Mouse (Mus musculus) lung, adult 2 months (tissue): ENCODE data around the gene Fxyd6. TPM values are rescaled to one million over a fixed set of nuclear protein-coding genes. Genes with fewer than 3 reads are reported as not detected.

Experiments used
- DNase-seq: peaks from one replicate; pipeline ENCODE4 v3.0.0; 2022
- H3K4me1 ChIP-seq: fragments of 200-500 bp; 2 replicates; pipeline ENCODE4 v1.6.1; 2011; ENCODE audit warnings: low read length; ENCODE audit not compliant: control insufficient read depth, insufficient read depth
- H3K4me3 ChIP-seq: fragments of 200-500 bp; replicated peaks from 2 replicates; pipeline ENCODE3; 2011; ENCODE audit warnings: low read depth, mild to moderate bottlenecking, control low read depth, low read length; ENCODE audit errors: extremely low read depth
- CTCF ChIP-seq: fragments of 200-500 bp; IDR thresholded peaks from 2 replicates; pipeline ENCODE4 v1.5.1; 2011; ENCODE audit warnings: mild to moderate bottlenecking, low read length, control low read depth; ENCODE audit not compliant: insufficient read depth
- POLR2A ChIP-seq: fragments of 200-500 bp; IDR thresholded peaks from 2 replicates; pipeline ENCODE4 v1.6.1; 2011; ENCODE audit warnings: low read depth, mild to moderate bottlenecking, control low read depth, low read length, borderline replicate concordance; ENCODE audit errors: extremely low read depth
- WGBS: fragments of 180-500 bp; shearing (Covaris S2); methylation state at CpG from one replicate; pipeline ENCODE4 v1.1.7; 2018; 5-methylcytosine and 5-hydroxymethylcytosine counted together
- polyA plus RNA-seq: library from polyadenylated mRNA; depleted of rRNA; stranded (reverse); fragments of >200 nt; gene quantifications from 2 replicates; pipeline ENCODE4 v1.2.3, GENCODE M21; 2012; rRNA removed

Fxyd6 gene
- polyA plus RNA-seq, 1 experiment = 31.7 TPM

DNA sequence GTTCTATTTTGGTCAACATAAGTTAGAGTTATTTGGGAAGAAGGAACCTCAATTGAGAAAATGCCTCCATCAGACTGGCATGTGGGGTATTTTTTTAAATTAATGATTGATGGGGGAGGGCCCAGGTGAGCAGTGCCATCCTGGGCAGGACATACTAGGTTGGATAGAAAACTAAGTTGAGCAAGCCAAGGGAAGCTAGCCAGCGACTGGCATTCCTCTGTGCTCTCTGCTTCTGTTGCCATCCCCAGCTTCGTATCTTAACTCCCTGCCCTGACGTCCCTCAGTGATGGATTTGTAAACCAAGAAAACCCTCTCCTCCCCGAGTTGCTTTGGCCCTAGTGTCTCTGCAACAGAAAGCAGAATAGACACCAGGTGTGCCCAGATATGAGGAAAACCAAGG lies 69.0 kb downstream of the Fxyd6 start:
- WGBS = 60% methylated on average over 4 of the region's 4 CpGs

DNA sequence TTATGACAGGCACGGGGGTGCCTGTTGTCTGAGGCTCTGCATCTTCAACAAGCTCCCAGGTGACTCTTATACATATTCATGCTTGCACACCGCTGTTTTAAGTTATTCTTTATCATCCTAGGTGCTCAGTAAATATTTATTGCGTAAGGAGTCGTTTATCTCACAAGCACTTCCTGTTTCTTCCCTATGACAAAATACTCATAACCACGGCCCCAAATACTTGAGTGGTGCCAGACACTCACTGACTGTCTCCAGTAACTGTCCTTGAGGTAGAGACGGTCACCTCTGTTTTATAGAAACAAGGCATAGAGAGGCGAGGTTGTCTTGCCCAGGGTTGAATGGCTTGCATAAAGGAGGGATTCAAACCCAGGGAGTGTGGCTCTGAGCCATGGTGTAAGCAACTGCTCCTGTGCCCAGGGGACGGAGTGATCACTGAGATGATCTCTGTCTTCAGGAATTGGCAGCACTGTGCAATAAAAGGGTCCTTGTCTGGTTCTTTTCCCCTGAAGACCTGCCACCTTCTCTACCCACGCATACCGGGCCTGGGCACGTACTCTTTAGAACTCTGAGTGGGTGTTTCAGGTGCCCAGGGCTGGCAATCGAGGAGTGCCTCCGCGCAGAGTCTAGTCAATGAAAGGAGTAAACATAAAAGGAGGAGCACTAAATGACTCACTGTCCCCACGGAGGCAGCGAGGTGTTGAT lies 70.2 kb downstream of the Fxyd6 start:
- DNase-seq = no peak
- WGBS = 58% methylated on average over 16 of the region's 16 CpGs
- TF ChIP-seq POLR2A = no peak
- TF ChIP-seq CTCF = no peak
- Histone ChIP-seq H3K4me1 (no peaks in the 10 kb centered on the region), H3K4me3 (no peak overlapping the region)

More for the DNA sequence above, 69.0 kb downstream of the Fxyd6 start:
- no peak for DNase-seq
- H3K4me3 ChIP-seq = no peak overlapping the region
- no peaks in the 10 kb centered on the region for H3K4me1 ChIP-seq
- TF ChIP-seq CTCF = no peak
- TF ChIP-seq POLR2A = no peak

DNA sequence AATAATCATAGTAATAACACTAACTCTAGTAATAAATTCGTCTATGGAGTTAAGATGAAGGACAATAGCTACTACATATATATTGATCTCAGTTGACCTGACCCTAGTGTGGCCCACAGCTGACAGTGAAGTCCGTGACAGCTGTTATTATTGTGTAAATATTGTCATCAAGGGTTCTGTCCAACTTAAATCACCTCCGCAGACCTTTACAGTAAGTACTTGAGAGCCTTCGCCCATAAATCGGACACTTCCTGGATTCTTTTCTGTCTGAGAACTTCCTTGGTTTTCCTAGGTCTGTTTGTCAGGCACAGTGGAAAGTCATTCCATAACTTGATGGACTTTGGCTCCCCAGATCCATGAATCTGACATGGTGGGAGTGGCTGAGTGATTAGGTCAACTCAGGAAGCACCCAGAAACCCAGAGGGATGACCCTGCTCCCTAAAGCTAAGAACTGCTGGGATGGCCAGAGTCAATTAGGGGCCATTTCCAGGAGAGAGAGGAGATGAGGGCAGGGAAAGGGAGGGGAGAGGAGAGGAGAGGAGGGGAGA lies 74.3 kb downstream of the Fxyd6 start:
- H3K4me1 ChIP-seq = no peaks in the 10 kb centered on the region
- no peak overlapping the region for H3K4me3 ChIP-seq
- 60% methylated on average over 5 of the region's 5 CpGs for WGBS
- no peak for DNase-seq
- TF ChIP-seq CTCF = no peak
- TF ChIP-seq POLR2A = no peak

Other genes starting within 250 kb of the Fxyd6 start
- 0.34 and 1.0 TPM in 2 replicates for gene Scn4b, start 231.8 kb upstream of the Fxyd6 start, polyA plus RNA-seq
- gene BC049352, start 188.2 kb upstream of the Fxyd6 start, polyA plus RNA-seq = not detected in 2 replicates
- 18.2 and 24.1 TPM in 2 replicates for gene Tmprss4, start 166.1 kb upstream of the Fxyd6 start, polyA plus RNA-seq
- gene Il10ra, start 101.0 kb upstream of the Fxyd6 start, polyA plus RNA-seq = 10.3 and 12.9 TPM in 2 replicates
- 1.1 and 6.6 TPM in 2 replicates for gene Tmprss13, start 51.1 kb upstream of the Fxyd6 start, polyA plus RNA-seq
- gene Fxyd2, start 29.5 kb downstream of the Fxyd6 start, polyA plus RNA-seq = 8.5 and 8.8 TPM in 2 replicates
- 0.35 and 0.38 TPM in 2 replicates for gene Dscaml1, start 56.4 kb downstream of the Fxyd6 start, polyA plus RNA-seq